Mouse (Mus musculus): Measurements from ENCODE around the gene Stk32b.

DNA sequence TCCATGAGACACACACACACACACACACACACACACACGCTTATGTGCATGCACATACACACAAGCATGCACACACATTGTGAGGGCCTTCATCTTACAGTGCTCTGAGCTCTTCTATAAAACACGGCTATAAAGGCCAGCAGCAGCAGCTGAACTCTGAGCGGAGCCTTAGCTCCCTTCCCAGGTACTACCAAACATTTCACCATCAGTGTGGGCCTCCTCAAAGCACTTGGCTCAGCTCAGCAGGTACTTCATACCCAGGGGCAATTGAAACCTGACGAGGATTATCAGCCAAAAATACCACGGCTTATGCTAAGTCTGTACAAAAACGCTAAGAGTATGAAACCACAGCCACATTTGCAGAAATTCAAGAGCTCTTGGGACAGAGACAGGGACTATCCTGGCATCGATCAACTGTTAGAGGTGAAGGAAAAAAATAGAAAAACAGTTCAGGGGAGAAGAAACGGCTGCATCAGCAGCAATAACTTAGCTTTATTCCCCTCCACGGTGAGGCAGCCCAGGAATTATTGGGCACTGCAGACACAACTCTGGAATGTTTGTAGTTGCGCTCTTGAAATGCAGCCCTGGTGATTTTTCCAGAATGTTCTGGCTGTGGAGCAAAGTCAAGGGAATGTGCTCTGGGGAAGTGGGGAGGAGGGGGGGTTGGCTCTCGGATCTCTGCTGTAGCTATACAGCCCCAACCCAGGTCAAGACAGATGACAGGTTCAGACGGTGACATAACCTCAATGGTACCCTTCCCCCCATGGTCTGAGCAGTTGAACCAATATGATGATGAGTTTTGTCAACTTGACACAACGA lies 27.1 kb upstream of the Stk32b start:
- TF ChIP-seq FLI1 (IDR thresholded peaks at IDR 0.05; ENCODE audit: low read length) (no peak), GATA1 (IDR thresholded peaks at IDR 0.05; ENCODE audit: borderline replicate concordance, low read length) (no peak)
